Mouse (Mus musculus): ENCODE measurements around the gene Cdc7. TPM values are rescaled to one million over a fixed set of nuclear protein-coding genes. Genes with fewer than 3 reads are reported as not detected.

Gene Cdc7
- polyA plus RNA-seq, 1 experiment from 2014 or later = 35.2 TPM

- Histone ChIP-seq H3K4me2 (ENCODE audit: low read length) (no peak overlapping the region), H3K4me3 (ENCODE audit: low read depth, low read length) (no peak overlapping the region), H3K9me3 (replicated peaks; ENCODE audit: control insufficient read depth, low read length) (no peaks in the 10 kb centered on the region), H3K4me1 (ENCODE audit: control insufficient read depth, insufficient read depth, low read length) (no peaks in the 10 kb centered on the region), H3K27me3 (replicated peaks; ENCODE audit: control insufficient read depth, insufficient read depth, low read length) (no peaks in the 10 kb centered on the region), H3K27ac (ENCODE audit: low read depth, low read length) (no peak overlapping the region), H3K36me3 (ENCODE audit: control insufficient read depth, insufficient read depth, low read length) (no peaks in the 10 kb centered on the region), H3K9ac (ENCODE audit: low read length) (no peak overlapping the region)
- DNase-seq (ENCODE audit: low spot score) (no peak), ATAC-seq (no peak)
- 44% methylated on average over 10 of the region's 10 CpGs for WGBS
Measured at GRCm38 (mm10) chr5:107015422-107016081, 51.4 kb downstream of the Cdc7 start.

- DNase-seq (ENCODE audit: low spot score) = no peak
- H3K36me3 ChIP-seq (ENCODE audit: control insufficient read depth, insufficient read depth, low read length) = no peaks in the 10 kb centered on the region
- 75% methylated on average over 4 of the region's 4 CpGs for WGBS
Measured at GRCm38 (mm10) chr5:107016538-107016937, 52.4 kb downstream of the Cdc7 start.

GRCm38 (mm10) chr5:107017544-107017943 is 53.4 kb downstream of the Cdc7 start:
- no peak overlapping the region for H3K4me2 ChIP-seq (ENCODE audit: low read length)
- H3K27ac ChIP-seq (ENCODE audit: low read depth, low read length) = no peak overlapping the region
- H3K9ac ChIP-seq (ENCODE audit: low read length) = no peak overlapping the region
- H3K36me3 ChIP-seq (ENCODE audit: control insufficient read depth, insufficient read depth, low read length) = no peaks in the 10 kb centered on the region
- H3K4me1 ChIP-seq (ENCODE audit: control insufficient read depth, insufficient read depth, low read length) = no peaks in the 10 kb centered on the region
- 54% methylated on average over 2 of the region's 2 CpGs for WGBS
- no peak for DNase-seq (ENCODE audit: low spot score)
- ATAC-seq = no peak
- H3K4me3 ChIP-seq (ENCODE audit: low read depth, low read length) = no peak overlapping the region
- H3K9me3 ChIP-seq (replicated peaks; ENCODE audit: control insufficient read depth, low read length) = no peaks in the 10 kb centered on the region
- no peaks in the 10 kb centered on the region for H3K27me3 ChIP-seq (replicated peaks; ENCODE audit: control insufficient read depth, insufficient read depth, low read length)

More at GRCm38 (mm10) chr5:107016538-107016937, 52.4 kb downstream of the Cdc7 start:
- Histone ChIP-seq H3K27me3 (replicated peaks; ENCODE audit: control insufficient read depth, insufficient read depth, low read length) (no peaks in the 10 kb centered on the region), H3K4me2 (ENCODE audit: low read length) (no peak overlapping the region), H3K9me3 (replicated peaks; ENCODE audit: control insufficient read depth, low read length) (no peaks in the 10 kb centered on the region), H3K9ac (ENCODE audit: low read length) (no peak overlapping the region), H3K27ac (ENCODE audit: low read depth, low read length) (no peak overlapping the region), H3K4me1 (ENCODE audit: control insufficient read depth, insufficient read depth, low read length) (no peaks in the 10 kb centered on the region), H3K4me3 (ENCODE audit: low read depth, low read length) (no peak overlapping the region)
- ATAC-seq = no peak

- Histone ChIP-seq H3K36me3 (ENCODE audit: control insufficient read depth, insufficient read depth, low read length) (no peaks in the 10 kb centered on the region), H3K4me1 (ENCODE audit: control insufficient read depth, insufficient read depth, low read length) (no peaks in the 10 kb centered on the region), H3K27me3 (replicated peaks; ENCODE audit: control insufficient read depth, insufficient read depth, low read length) (no peaks in the 10 kb centered on the region), H3K9me3 (replicated peaks; ENCODE audit: control insufficient read depth, low read length) (no peaks in the 10 kb centered on the region), H3K27ac (ENCODE audit: low read depth, low read length) (no peak overlapping the region), H3K4me3 (ENCODE audit: low read depth, low read length) (no peak overlapping the region), H3K4me2 (ENCODE audit: low read length) (no peak overlapping the region), H3K9ac (ENCODE audit: low read length) (no peak overlapping the region)
- WGBS = 86% methylated on average over 5 of the region's 5 CpGs
- DNase-seq (ENCODE audit: low spot score) (no peak), ATAC-seq (no peak)
Measured at GRCm38 (mm10) chr5:107019057-107019456, 54.9 kb downstream of the Cdc7 start.

GRCm38 (mm10) chr5:107019904-107020303 is 55.8 kb downstream of the Cdc7 start:
- DNase-seq (ENCODE audit: low spot score) = no peak
- Histone ChIP-seq H3K9me3 (replicated peaks; ENCODE audit: control insufficient read depth, low read length) (no peaks in the 10 kb centered on the region), H3K27ac (ENCODE audit: low read depth, low read length) (no peak overlapping the region), H3K4me2 (ENCODE audit: low read length) (no peak overlapping the region), H3K9ac (ENCODE audit: low read length) (no peak overlapping the region), H3K4me1 (ENCODE audit: control insufficient read depth, insufficient read depth, low read length) (no peaks in the 10 kb centered on the region), H3K4me3 (ENCODE audit: low read depth, low read length) (no peak overlapping the region), H3K27me3 (replicated peaks; ENCODE audit: control insufficient read depth, insufficient read depth, low read length) (no peaks in the 10 kb centered on the region), H3K36me3 (ENCODE audit: control insufficient read depth, insufficient read depth, low read length) (no peaks in the 10 kb centered on the region)
- no peak for ATAC-seq
- 76% methylated on average over 6 of the region's 6 CpGs for WGBS

- Histone ChIP-seq H3K9ac (ENCODE audit: low read length) (no peak overlapping the region), H3K4me1 (ENCODE audit: control insufficient read depth, insufficient read depth, low read length) (no peaks in the 10 kb centered on the region), H3K27ac (ENCODE audit: low read depth, low read length) (no peak overlapping the region), H3K9me3 (replicated peaks; ENCODE audit: control insufficient read depth, low read length) (no peaks in the 10 kb centered on the region), H3K4me3 (ENCODE audit: low read depth, low read length) (no peak overlapping the region), H3K4me2 (ENCODE audit: low read length) (no peak overlapping the region), H3K36me3 (ENCODE audit: control insufficient read depth, insufficient read depth, low read length) (no peaks in the 10 kb centered on the region), H3K27me3 (replicated peaks; ENCODE audit: control insufficient read depth, insufficient read depth, low read length) (no peaks in the 10 kb centered on the region)
- DNase-seq (ENCODE audit: low spot score) (no peak), ATAC-seq (no peak)
- WGBS = 84% methylated on average over 7 of the region's 7 CpGs
Measured at GRCm38 (mm10) chr5:107020366-107020765, 56.2 kb downstream of the Cdc7 start.

- H3K27ac ChIP-seq (ENCODE audit: low read depth, low read length) = no peak overlapping the region
- H3K27me3 ChIP-seq (replicated peaks; ENCODE audit: control insufficient read depth, insufficient read depth, low read length) = no peaks in the 10 kb centered on the region
- H3K9me3 ChIP-seq (replicated peaks; ENCODE audit: control insufficient read depth, low read length) = no peaks in the 10 kb centered on the region
- no peaks in the 10 kb centered on the region for H3K4me1 ChIP-seq (ENCODE audit: control insufficient read depth, insufficient read depth, low read length)
- 93% methylated on average over 14 of the region's 14 CpGs for WGBS
- no peak overlapping the region for H3K9ac ChIP-seq (ENCODE audit: low read length)
- ATAC-seq (no peak), DNase-seq (ENCODE audit: low spot score) (no peak)
- no peak overlapping the region for H3K4me2 ChIP-seq (ENCODE audit: low read length)
- H3K4me3 ChIP-seq (ENCODE audit: low read depth, low read length) = no peak overlapping the region
- H3K36me3 ChIP-seq (ENCODE audit: control insufficient read depth, insufficient read depth, low read length) = no peaks in the 10 kb centered on the region
Measured at GRCm38 (mm10) chr5:107021291-107022063, 57.4 kb downstream of the Cdc7 start.

- Histone ChIP-seq H3K9ac (ENCODE audit: low read length) (no peak overlapping the region), H3K27ac (ENCODE audit: low read depth, low read length) (no peak overlapping the region), H3K27me3 (replicated peaks; ENCODE audit: control insufficient read depth, insufficient read depth, low read length) (no peaks in the 10 kb centered on the region), H3K9me3 (replicated peaks; ENCODE audit: control insufficient read depth, low read length) (no peaks in the 10 kb centered on the region), H3K4me3 (ENCODE audit: low read depth, low read length) (no peak overlapping the region), H3K4me2 (ENCODE audit: low read length) (no peak overlapping the region), H3K4me1 (ENCODE audit: control insufficient read depth, insufficient read depth, low read length) (no peaks in the 10 kb centered on the region), H3K36me3 (ENCODE audit: control insufficient read depth, insufficient read depth, low read length) (no peaks in the 10 kb centered on the region)
- ATAC-seq = no peak
- no peak for DNase-seq (ENCODE audit: low spot score)
- WGBS = 89% methylated on average over 3 of the region's 3 CpGs
Measured at GRCm38 (mm10) chr5:107022064-107022428, 57.9 kb downstream of the Cdc7 start.

- ATAC-seq = no peak
- no peak overlapping the region for H3K4me2 ChIP-seq (ENCODE audit: low read length)
Measured at GRCm38 (mm10) chr5:107023951-107024350, 59.8 kb downstream of the Cdc7 start.

More at GRCm38 (mm10) chr5:107023951-107024350, 59.8 kb downstream of the Cdc7 start:
- Histone ChIP-seq H3K27me3 (replicated peaks; ENCODE audit: control insufficient read depth, insufficient read depth, low read length) (no peaks in the 10 kb centered on the region), H3K9me3 (replicated peaks; ENCODE audit: control insufficient read depth, low read length) (no peaks in the 10 kb centered on the region), H3K9ac (ENCODE audit: low read length) (no peak overlapping the region), H3K27ac (ENCODE audit: low read depth, low read length) (no peak overlapping the region), H3K4me3 (ENCODE audit: low read depth, low read length) (no peak overlapping the region), H3K4me1 (ENCODE audit: control insufficient read depth, insufficient read depth, low read length) (no peaks in the 10 kb centered on the region), H3K36me3 (ENCODE audit: control insufficient read depth, insufficient read depth, low read length) (no peaks in the 10 kb centered on the region)
- WGBS = 90% methylated on average over 5 of the region's 5 CpGs
- no peak for DNase-seq (ENCODE audit: low spot score)
